Mouse (Mus musculus) MEL (cell line): ENCODE results near the gene Ociad2. TPM values are rescaled to one million over a fixed set of nuclear protein-coding genes. Genes with fewer than 3 reads are reported as not detected.

ENCODE experiments used
- DNase-seq: peaks from one replicate; pipeline ENCODE4 v3.0.0; 2011; ENCODE audit warnings: low read depth, low spot score
- H3K27ac ChIP-seq: 2 replicates; pipeline ENCODE4 v1.5.1; 2012; ENCODE audit warnings: low read depth, mild to moderate bottlenecking, control low read depth, low read length, moderate library complexity; ENCODE audit not compliant: control insufficient read depth
- H3K27me3 ChIP-seq, 2 experiments: fragments of 150-350 bp in 1 of 2; sonication (generic) in 1 of 2; 2 replicates each; pipeline ENCODE4 v1.6.1; 2012; ENCODE audit warnings: low read length in 2 of 2, mild to moderate bottlenecking in 2 of 2, improper control_type of control experiment in 1 of 2, moderate library complexity in 1 of 2; ENCODE audit not compliant: insufficient read depth in 2 of 2, control insufficient read depth in 1 of 2
- H3K36me3 ChIP-seq, 2 experiments: 2 replicates each; pipeline ENCODE4 v1.6.1; 2012 to 2014; ENCODE audit warnings: low read length in 2 of 2, improper control_type of control experiment in 1 of 2, inconsistent platforms in 1 of 2, mild to moderate bottlenecking in 1 of 2; ENCODE audit not compliant: insufficient read depth in 2 of 2, control insufficient read depth in 1 of 2
- H3K4me1 ChIP-seq, 2 experiments: fragments of 150-350 bp in 1 of 2; sonication (generic) in 1 of 2; 2 replicates each; pipeline ENCODE4 v1.6.1; 2012; ENCODE audit warnings: low read length in 2 of 2, improper control_type of control experiment in 1 of 2, mild to moderate bottlenecking in 1 of 2; ENCODE audit not compliant: insufficient read depth in 2 of 2, control insufficient read depth in 1 of 2
- H3K4me3 ChIP-seq, 2 experiments: fragments of 150-350 bp in 1 of 2; sonication (generic) in 1 of 2; 2 replicates each; pipeline ENCODE4 v1.5.1; 2012; ENCODE audit warnings: low read depth in 2 of 2, low read length in 2 of 2, mild to moderate bottlenecking in 2 of 2, moderate library complexity in 2 of 2, control low read depth in 1 of 2, improper control_type of control experiment in 1 of 2; ENCODE audit not compliant: control insufficient read depth in 1 of 2, insufficient read depth in 1 of 2
- H3K79me2 ChIP-seq: 2 replicates; pipeline ENCODE4 v1.6.1; 2012; ENCODE audit warnings: mild to moderate bottlenecking, low read length, moderate library complexity; ENCODE audit not compliant: control insufficient read depth, poor library complexity, insufficient read depth
- H3K9ac ChIP-seq: 2 replicates; pipeline ENCODE4 v1.6.1; 2012; ENCODE audit warnings: low read depth, mild to moderate bottlenecking, control low read depth, low read length, moderate library complexity; ENCODE audit not compliant: control insufficient read depth, poor library complexity, severe bottlenecking
- H3K9me3 ChIP-seq: fragments of 150-350 bp; sonication (generic); replicated peaks from 2 replicates; pipeline ENCODE4 v1.6.1; 2012; ENCODE audit warnings: mild to moderate bottlenecking, low read length, improper control_type of control experiment, moderate library complexity; ENCODE audit not compliant: insufficient read depth
- BHLHE40 ChIP-seq: IDR thresholded peaks from 2 replicates; pipeline ENCODE4 v1.6.1; 2012; ENCODE audit warnings: low read depth, mild to moderate bottlenecking, inconsistent platforms, low read length, improper control_type of control experiment, borderline replicate concordance
- ELF1 ChIP-seq: IDR thresholded peaks from 2 replicates; pipeline ENCODE4 v1.6.1; 2014; ENCODE audit warnings: low read depth, mild to moderate bottlenecking, inconsistent platforms, low read length, improper control_type of control experiment, moderate library complexity
- EP300 ChIP-seq, 2 experiments: IDR thresholded peaks; 2 replicates each; pipeline ENCODE4 v1.6.1; 2011; ENCODE audit warnings: improper control_type of control experiment in 2 of 2, low read length in 2 of 2, low read depth in 1 of 2, mild to moderate bottlenecking in 1 of 2
- KAT2A ChIP-seq: conservative IDR thresholded peaks from 2 replicates; pipeline ENCODE4 v1.6.1; 2012; ENCODE audit warnings: low read depth, low read length, improper control_type of control experiment, inconsistent platforms
- MAZ ChIP-seq: IDR thresholded peaks from 2 replicates; pipeline ENCODE4 v1.6.1; 2012; ENCODE audit warnings: low read depth, mild to moderate bottlenecking, inconsistent platforms, low read length, improper control_type of control experiment
- MEF2A ChIP-seq: IDR thresholded peaks from 2 replicates; pipeline ENCODE4 v1.6.1; 2014; ENCODE audit warnings: low read depth, mild to moderate bottlenecking, inconsistent platforms, low read length, improper control_type of control experiment; ENCODE audit not compliant: poor library complexity, insufficient replicate concordance, severe bottlenecking; ENCODE audit errors: extremely low read depth
- MYC ChIP-seq: IDR thresholded peaks from 2 replicates; pipeline ENCODE4 v1.6.1; 2011; ENCODE audit warnings: low read depth, mild to moderate bottlenecking, low read length, improper control_type of control experiment, moderate library complexity
- NRF1 ChIP-seq: IDR thresholded peaks from 2 replicates; pipeline ENCODE4 v1.6.1; 2014; ENCODE audit warnings: low read depth, mild to moderate bottlenecking, inconsistent platforms, low read length, improper control_type of control experiment, moderate library complexity; ENCODE audit not compliant: poor library complexity, insufficient read depth, severe bottlenecking
- POLR2A ChIP-seq, 2 experiments: IDR thresholded peaks; 2 replicates each; pipeline ENCODE4 v1.6.1; 2011 to 2012; ENCODE audit warnings: low read length in 2 of 2, mild to moderate bottlenecking in 2 of 2, control low read depth in 1 of 2, improper control_type of control experiment in 1 of 2, low read depth in 1 of 2, moderate library complexity in 1 of 2; ENCODE audit not compliant: control insufficient read depth in 1 of 2, insufficient read depth in 1 of 2, poor library complexity in 1 of 2
- POLR2AphosphoS5 ChIP-seq: IDR thresholded peaks from 2 replicates; pipeline ENCODE4 v1.6.1; 2012; ENCODE audit warnings: low read depth, borderline replicate concordance, mild to moderate bottlenecking, inconsistent platforms, low read length, moderate library complexity, mixed read lengths
- RAD21 ChIP-seq: IDR thresholded peaks from 2 replicates; pipeline ENCODE4 v1.6.1; 2011; ENCODE audit warnings: mild to moderate bottlenecking, low read depth, low read length, improper control_type of control experiment
- RCOR1 ChIP-seq: IDR thresholded peaks from 2 replicates; pipeline ENCODE4 v1.6.1; 2012; ENCODE audit warnings: low read depth, mild to moderate bottlenecking, inconsistent platforms, low read length, improper control_type of control experiment
- TAL1 ChIP-seq: IDR thresholded peaks from 2 replicates; pipeline ENCODE4 v1.6.1; 2012; ENCODE audit warnings: mild to moderate bottlenecking, inconsistent platforms, low read length, moderate library complexity, mixed read lengths
- TBP ChIP-seq: IDR thresholded peaks from 2 replicates; pipeline ENCODE4 v1.8.0; 2011; ENCODE audit warnings: low read depth, low read length, improper control_type of control experiment
- TCF12 ChIP-seq: IDR thresholded peaks from 2 replicates; pipeline ENCODE4 v1.6.1; 2014; ENCODE audit warnings: low read depth, mild to moderate bottlenecking, inconsistent platforms, low read length, improper control_type of control experiment, moderate library complexity
- USF1 ChIP-seq: IDR thresholded peaks from 2 replicates; pipeline ENCODE4 v1.6.1; 2014; ENCODE audit warnings: low read depth, mild to moderate bottlenecking, inconsistent platforms, low read length, improper control_type of control experiment, moderate library complexity
- ZC3H11A ChIP-seq: IDR thresholded peaks from 2 replicates; pipeline ENCODE4 v1.6.1; 2012; ENCODE audit warnings: low read depth, mild to moderate bottlenecking, inconsistent platforms, low read length, improper control_type of control experiment
- polyA plus RNA-seq, 2 experiments: library from polyadenylated mRNA; stranded (reverse) in 1 of 2; unstranded in 1 of 2; fragments of >175 nt in 1 of 2; fragments of >200 nt in 1 of 2; gene quantifications; 2 replicates each; pipeline versions ENCODE4 v1.2.1 to v1.2.4; 2012; ENCODE audit warnings: low replicate concordance in 2 of 2, low read depth in 1 of 2; ENCODE audit not compliant: insufficient read length in 2 of 2, insufficient read depth in 1 of 2, missing spikeins in 1 of 2
- total RNA-seq: library from RNA; depleted of rRNA; stranded (reverse); fragments of 300-350 nt; gene quantifications from 2 replicates; pipeline ENCODE4 v1.2.3, GENCODE M21; 2012; rRNA removed

The Ociad2 gene
- total RNA-seq (2.7 and 3.9 TPM in 2 replicates), polyA plus RNA-seq (10 to 100 TPM in 1 of 2 experiments, not detected in 1; 11.0 TPM)

DNA sequence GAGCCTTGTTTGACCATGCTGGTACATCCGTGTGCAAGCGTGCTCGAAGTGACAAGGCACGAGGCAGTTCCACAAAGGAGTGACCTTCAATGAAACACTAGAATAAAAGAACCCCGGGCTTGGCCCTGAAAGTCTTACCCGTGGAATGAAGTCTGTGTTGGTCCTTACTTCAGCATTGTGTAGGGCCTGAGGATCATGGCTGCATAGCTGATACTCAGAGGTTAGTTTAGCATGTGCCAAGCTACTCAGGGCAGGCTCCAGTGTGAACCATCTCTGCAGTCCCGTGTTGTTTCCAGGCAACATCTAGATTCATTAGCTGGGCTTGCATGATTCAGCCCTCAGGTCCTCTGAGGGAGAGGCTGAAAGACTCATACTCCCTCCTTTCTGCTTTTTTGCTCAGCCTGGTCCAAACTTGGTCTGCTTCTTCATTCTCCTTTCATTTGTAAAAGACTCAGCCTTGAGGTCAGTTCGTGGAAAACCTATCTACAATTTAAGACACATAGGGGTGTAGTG, at the start of gene Ociad2:
Gene Ociad2 (minus strand): TSS at position 306 of the 513 bp plus-strand sequence.
- H3K9ac ChIP-seq = no peak within 1 kb of the TSS
- no peak for TF ChIP-seq MYC
- H3K4me1 ChIP-seq = peaks cover 3 to 7% of the 10 kb centered on the region in 2 experiments; a peak in 3 of 4 replicates
- DNase-seq = no peak
- H3K27ac ChIP-seq = no peak within 1 kb of the TSS
- no peaks in the 10 kb centered on the region for H3K27me3 ChIP-seq
- H3K9me3 ChIP-seq = no peaks in the 10 kb centered on the region
- H3K36me3 ChIP-seq = peaks cover 0 to 4% of the 10 kb centered on the region in 2 experiments; a peak in 1 of 4 replicates
- H3K4me3 ChIP-seq = no peak within 1 kb of the TSS
- H3K79me2 ChIP-seq = peaks cover 3% of the 10 kb centered on the region; the same call in 1 of the 2 replicates

DNA sequence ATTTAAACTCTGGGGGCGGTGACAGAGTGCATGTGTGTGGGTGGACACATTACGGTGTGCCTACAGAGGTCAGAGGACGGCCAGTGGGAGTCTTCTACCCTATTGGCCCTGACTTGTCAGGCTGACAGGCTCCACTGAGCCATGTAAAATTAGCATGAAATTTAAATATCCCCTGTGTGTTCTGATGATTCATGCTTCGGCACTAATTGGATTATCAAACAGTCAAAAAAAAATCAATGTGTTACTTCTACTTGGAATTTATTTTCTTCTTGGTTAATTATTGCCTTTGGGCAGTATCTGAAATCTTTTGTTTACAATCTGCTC, 42.8 kb upstream of the Ociad2 start:
- H3K9ac ChIP-seq = no peak overlapping the region
- H3K36me3 ChIP-seq = no peaks in the 10 kb centered on the region; a peak in 1 of 4 replicates
- H3K4me3 ChIP-seq = no peak overlapping the region
- no peaks in the 10 kb centered on the region for H3K79me2 ChIP-seq
- no peak for TF ChIP-seq POLR2AphosphoS5
- TF ChIP-seq RCOR1 = no peak
- TF ChIP-seq POLR2A (IDR thresholded peaks at IDR 0.05; ENCODE audit: control insufficient read depth in 1 of 2, insufficient read depth in 1 of 2, low read depth in 1 of 2, low read length in 2 of 2, poor library complexity in 1 of 2) = no peak
- TF ChIP-seq TBP = no peak
- TF ChIP-seq USF1 = no peak
- no peak for TF ChIP-seq EP300 (IDR thresholded peaks at IDR 0.05; ENCODE audit: low read depth in 1 of 2, low read length in 2 of 2)
- no peak for TF ChIP-seq TAL1
- TF ChIP-seq MAZ = no peak
- no peak for TF ChIP-seq MEF2A
- no peak for TF ChIP-seq BHLHE40
- no peak for TF ChIP-seq KAT2A
- TF ChIP-seq ZC3H11A = no peak
- no peak for TF ChIP-seq RAD21
- no peak for TF ChIP-seq ELF1
- no peak for TF ChIP-seq NRF1
- no peak for TF ChIP-seq TCF12
- DNase-seq = no peak
- H3K27me3 ChIP-seq = no peaks in the 10 kb centered on the region
- H3K9me3 ChIP-seq = no peaks in the 10 kb centered on the region
- no peak overlapping the region for H3K27ac ChIP-seq
- H3K4me1 ChIP-seq = no peaks in the 10 kb centered on the region
